Mouse (Mus musculus) kidney, embryonic 14.5 days (tissue): Measurements from ENCODE around the gene Lgr4. TPM values are rescaled to one million over a fixed set of nuclear protein-coding genes. Genes with fewer than 3 reads are reported as not detected.
A peak's percentile ranks its signal among the peaks of the same experiment; 100 is the strongest.

ENCODE experiments used
- ATAC-seq: fragments of 200-750 bp; cut with Nextera tagmentation; 2 replicates; pipeline ENCODE4 v1.8.0; 2017; ENCODE audit warnings: moderate number of reproducible peaks, mild to moderate bottlenecking, moderate TSS enrichment, moderate library complexity; ENCODE audit not compliant: low FRiP score, low TSS enrichment
- H3K27ac ChIP-seq: fragments of 300-500 bp; sonication (generic); 2 replicates; pipeline ENCODE4 v1.5.1; 2014; ENCODE audit warnings: low read depth, mild to moderate bottlenecking, low read length, moderate library complexity, mixed read lengths
- H3K27me3 ChIP-seq: fragments of 300-500 bp; sonication (generic); 2 replicates; pipeline ENCODE4 v1.6.1; 2014; ENCODE audit warnings: mild to moderate bottlenecking, low read length; ENCODE audit not compliant: control insufficient read depth, insufficient read depth
- H3K36me3 ChIP-seq: fragments of 300-500 bp; sonication (generic); 2 replicates; pipeline ENCODE4 v1.6.1; 2014; ENCODE audit warnings: low read length, mixed read lengths; ENCODE audit not compliant: control insufficient read depth, insufficient read depth
- H3K4me1 ChIP-seq: fragments of 300-500 bp; sonication (generic); 2 replicates; pipeline ENCODE4 v1.6.1; 2014; ENCODE audit warnings: low read length, mixed read lengths; ENCODE audit not compliant: control insufficient read depth, insufficient read depth
- H3K4me2 ChIP-seq: fragments of 300-500 bp; sonication (generic); replicated peaks from 2 replicates; pipeline ENCODE4 v1.6.1; 2014; ENCODE audit warnings: low read depth, mild to moderate bottlenecking, low read length
- H3K4me3 ChIP-seq: fragments of 300-500 bp; sonication (generic); 2 replicates; pipeline ENCODE4 v1.5.1; 2014; ENCODE audit warnings: mild to moderate bottlenecking, low read length
- H3K9ac ChIP-seq: fragments of 300-500 bp; sonication (generic); 2 replicates; pipeline ENCODE4 v1.6.1; 2014; ENCODE audit warnings: low read depth, mild to moderate bottlenecking, low read length, moderate library complexity
- H3K9me3 ChIP-seq: fragments of 300-500 bp; sonication (generic); 2 replicates; pipeline ENCODE4 v1.6.1; 2016; ENCODE audit warnings: low read length; ENCODE audit not compliant: control insufficient read depth
- WGBS: fragments of 180-500 bp; shearing (Covaris S2); extraction: QIAGEN DNeasy Blood & Tissue Kit; methylation state at CpG from one replicate; pipeline ENCODE4 v1.1.7; 2014; 5-methylcytosine and 5-hydroxymethylcytosine counted together
- polyA plus RNA-seq: library from polyadenylated mRNA; unstranded; fragments of >200 nt; fragmentation: Nextera tagmentation; extraction: Ambion mirVana; gene quantifications from 2 replicates; pipeline ENCODE4 v1.2.1, GENCODE M21; 2014

The Lgr4 gene
- polyA plus RNA-seq, 1 experiment from 2014 or later = 41.7 TPM

DNA sequence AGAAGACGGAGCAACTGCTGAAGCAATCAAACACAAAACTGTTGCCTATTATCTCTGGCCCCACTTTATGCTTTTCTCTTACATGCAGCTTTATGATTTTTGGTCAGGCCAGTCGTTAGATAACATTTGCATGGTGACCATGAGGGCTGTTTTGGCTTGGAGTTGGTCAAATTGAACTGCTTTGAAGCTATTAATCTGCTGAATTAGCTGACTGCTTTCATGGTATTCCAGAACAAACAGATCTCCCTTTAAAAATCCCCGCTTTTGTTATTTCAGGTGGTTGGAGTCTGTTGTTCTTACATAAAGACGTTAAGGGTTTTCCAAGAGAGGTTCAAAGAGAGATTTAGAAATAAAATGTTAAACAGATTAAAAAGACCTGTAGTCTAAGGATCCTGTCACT lies 141.0 kb downstream of the Lgr4 start:
- Histone ChIP-seq H3K27me3 (no peaks in the 10 kb centered on the region), H3K9ac (no peak overlapping the region), H3K27ac (peak overlapping the region; percentile 56; the same call in 1 of the 2 replicates), H3K4me3 (no peak overlapping the region), H3K9me3 (no peaks in the 10 kb centered on the region), H3K4me1 (peaks cover 12% of the 10 kb centered on the region; the same call in 1 of the 2 replicates), H3K36me3 (no peaks in the 10 kb centered on the region), H3K4me2 (no peak overlapping the region)
- ATAC-seq = peak; percentile 72
- WGBS = 23% methylated on average over 4 of the region's 4 CpGs

GRCm38 (mm10) chr2:110063131-110063530 lies 145.7 kb downstream of the Lgr4 start:
- Histone ChIP-seq H3K27me3 (no peaks in the 10 kb centered on the region), H3K4me1 (peaks cover 12% of the 10 kb centered on the region; the same call in 1 of the 2 replicates), H3K4me2 (no peak overlapping the region), H3K4me3 (no peak overlapping the region), H3K9me3 (peaks cover 4% of the 10 kb centered on the region; the same call in 1 of the 2 replicates), H3K36me3 (no peaks in the 10 kb centered on the region), H3K9ac (no peak overlapping the region), H3K27ac (no peak overlapping the region)
- no peak for ATAC-seq
- 92% methylated on average over 1 of the region's 1 CpGs for WGBS

Other genes starting within 250 kb of the Lgr4 start
- gene Bdnf, start 242.9 kb upstream of the Lgr4 start, polyA plus RNA-seq = 0.67 and 0.79 TPM in 2 replicates
- gene Lin7c, start 26.8 kb upstream of the Lgr4 start, polyA plus RNA-seq = 50.8 and 80.7 TPM in 2 replicates
- gene Ccdc34, start 100.2 kb downstream of the Lgr4 start, polyA plus RNA-seq = 59.7 and 75.0 TPM in 2 replicates